Mouse (Mus musculus) C2C12 (cell line): ENCODE results near the gene 3110082I17Rik.

Source experiments
- CTCF ChIP-seq: IDR thresholded peaks from one replicate; pipeline ENCODE4 v1.5.1; 2011; ENCODE audit not compliant: control insufficient read depth, insufficient read depth, insufficient read length
- FOSL1 ChIP-seq: IDR thresholded peaks from one replicate; pipeline ENCODE4 v1.8.0; 2011; ENCODE audit warnings: mild to moderate bottlenecking, low read length; ENCODE audit not compliant: poor library complexity, insufficient read depth, severe bottlenecking
- MAX ChIP-seq: IDR thresholded peaks from one replicate; pipeline ENCODE4 v1.6.1; 2011; ENCODE audit warnings: mild to moderate bottlenecking, control low read depth
- USF1 ChIP-seq: IDR thresholded peaks from one replicate; pipeline ENCODE4 v1.6.1; 2011; ENCODE audit warnings: low read depth, mild to moderate bottlenecking, control low read depth, moderate library complexity

DNA sequence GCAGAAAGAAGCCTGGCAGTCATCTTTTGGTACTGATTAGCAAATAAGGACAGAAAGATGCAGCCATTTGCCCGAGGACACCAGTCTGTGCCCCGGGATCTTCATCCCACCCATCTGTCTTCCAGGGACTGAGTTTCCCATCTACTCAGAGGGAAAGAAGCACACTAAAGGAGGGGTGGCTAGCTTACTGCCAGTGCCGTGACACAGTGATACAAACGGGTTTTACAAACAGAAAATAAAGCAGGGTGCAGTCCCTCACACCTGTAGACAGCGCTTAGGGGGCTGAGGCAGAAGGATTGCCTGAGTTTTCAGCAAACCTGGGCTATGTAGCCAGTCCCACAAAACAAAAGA is 115.0 kb downstream of the 3110082I17Rik start:
- TF ChIP-seq CTCF (no peak), MAX (no peak), USF1 (no peak), FOSL1 (no peak)
